Mouse (Mus musculus) adrenal gland, postnatal 14 days (tissue): Measurements from ENCODE around the gene Klk6. TPM values are rescaled to one million over a fixed set of nuclear protein-coding genes. Genes with fewer than 3 reads are reported as not detected.

Experiments
- DNase-seq: peaks from one replicate; pipeline ENCODE4 v3.0.0; 2021; ENCODE audit warnings: mixed read lengths
- long read RNA-seq, 2 experiments: library from polyadenylated mRNA; stranded (forward); transcript quantifications; one replicate each; pipeline ENCODE4 v2.0.0; 2021
- total RNA-seq: library from RNA; stranded (reverse); gene quantifications from 2 replicates; pipeline ENCODE4 v1.2.3, GENCODE M21; 2021

Gene Klk6
- not detected in 2 replicates for total RNA-seq
- long read RNA-seq, experiment 1, result 0 reads
- long read RNA-seq, experiment 2, result 0 reads

GRCm38 (mm10) chr7:43824199-43824598 is at the start of gene Klk6:
TSS of gene Klk6 (plus strand) at chr7:43824499.
- DNase-seq, result no peak

GRCm38 (mm10) chr7:43774802-43775201 is 49.5 kb upstream of the Klk6 start:
- no peak for DNase-seq

GRCm38 (mm10) chr7:43775311-43776057 is 48.8 kb upstream of the Klk6 start:
- no peak for DNase-seq

GRCm38 (mm10) chr7:43776506-43776905 is 47.8 kb upstream of the Klk6 start:
- DNase-seq, result no peak

GRCm38 (mm10) chr7:43777423-43777822 is 46.9 kb upstream of the Klk6 start:
- DNase-seq, result no peak

- DNase-seq, result no peak
Observed at GRCm38 (mm10) chr7:43778176-43778970, 45.9 kb upstream of the Klk6 start.

GRCm38 (mm10) chr7:43780241-43780640 is 44.1 kb upstream of the Klk6 start:
- no peak for DNase-seq

- DNase-seq, result no peak
Observed at GRCm38 (mm10) chr7:43780746-43781145, 43.6 kb upstream of the Klk6 start, which contains the start of gene Klk10. TSS of gene Klk10 (plus strand) at chr7:43781035.

- no peak for DNase-seq
Observed at GRCm38 (mm10) chr7:43781541-43781940, 42.8 kb upstream of the Klk6 start.

GRCm38 (mm10) chr7:43782275-43783265 is 41.7 kb upstream of the Klk6 start:
- DNase-seq, result peak; percentile 87

- DNase-seq, result peak; percentile 72
Observed at GRCm38 (mm10) chr7:43785286-43785685, 39.0 kb upstream of the Klk6 start.

- no peak for DNase-seq
Observed at GRCm38 (mm10) chr7:43788096-43788495, 36.2 kb upstream of the Klk6 start.

- DNase-seq, result no peak
Observed at GRCm38 (mm10) chr7:43789295-43789694, 35.0 kb upstream of the Klk6 start.

- DNase-seq, result no peak
Observed at GRCm38 (mm10) chr7:43791591-43791990, 32.7 kb upstream of the Klk6 start, which contains the start of gene Klk9. TSS of gene Klk9 (plus strand) at chr7:43791891.

- no peak for DNase-seq
Observed at GRCm38 (mm10) chr7:43796355-43796754, 27.9 kb upstream of the Klk6 start.

- peak; percentile 23 for DNase-seq
Observed at GRCm38 (mm10) chr7:43797333-43797769, 26.9 kb upstream of the Klk6 start, which contains the start of gene Klk8. TSS of gene Klk8 (plus strand) at chr7:43797577.

- DNase-seq, result no peak
Observed at GRCm38 (mm10) chr7:43797844-43798462, 26.3 kb upstream of the Klk6 start.

- DNase-seq, result no peak
Observed at GRCm38 (mm10) chr7:43799876-43800275, 24.4 kb upstream of the Klk6 start.

- DNase-seq, result no peak
Observed at GRCm38 (mm10) chr7:43810994-43811393, 13.3 kb upstream of the Klk6 start, which contains the start of gene Klk7. TSS of gene Klk7 (plus strand) at chr7:43811294.

GRCm38 (mm10) chr7:43815211-43815610 is 9.1 kb upstream of the Klk6 start:
- DNase-seq, result no peak

GRCm38 (mm10) chr7:43816746-43817145 is 7.6 kb upstream of the Klk6 start:
- no peak for DNase-seq
